Mouse (Mus musculus): ENCODE results near the gene Nfatc3. TPM values are rescaled to one million over a fixed set of nuclear protein-coding genes. Genes with fewer than 3 reads are reported as not detected.

Nfatc3 gene
- total and polyA plus RNA-seq, 3 experiments = 15.0 to 189 (median 31.0) TPM

- Histone ChIP-seq H3K4me3 (ENCODE audit: low read depth, low read length) (no peak overlapping the region), H3K4me1 (ENCODE audit: insufficient read depth, low read depth, low read length) (peaks cover 43% of the 10 kb centered on the region), H3K36me3 (replicated peaks) (peaks cover 68% of the 10 kb centered on the region), H3K9me3 (replicated peaks) (no peaks in the 10 kb centered on the region), H3K27me3 (ENCODE audit: insufficient read depth, low read length) (no peaks in the 10 kb centered on the region)
- TF ChIP-seq TAL1 (conservative IDR thresholded peaks at IDR 0.05; ENCODE audit: low read depth, low read length) = no peak
- no peak for TF ChIP-seq GATA2 (IDR thresholded peaks at IDR 0.05; ENCODE audit: borderline replicate concordance, low read depth, low read length)
- no peak for TF ChIP-seq CTCF (IDR thresholded peaks at IDR 0.05; ENCODE audit: low read depth, low read length)
- TF ChIP-seq POLR2AphosphoS5 (IDR thresholded peaks at IDR 0.05; ENCODE audit: insufficient replicate concordance, low read depth, low read length) = no peak
- TF ChIP-seq GATA1 (IDR thresholded peaks at IDR 0.05; ENCODE audit: borderline replicate concordance, low read length) = no peak
- DNase-seq (ENCODE audit: low spot score) = no peak
- ATAC-seq (ENCODE audit: extremely low read depth, insufficient number of reproducible peaks, low FRiP score, poor library complexity, severe bottlenecking) = no peak
Observed at GRCm38 (mm10) chr8:106055038-106055437, 3.6 kb upstream of the Nfatc3 start.

- TF ChIP-seq TAL1 (conservative IDR thresholded peaks at IDR 0.05; ENCODE audit: low read depth, low read length) (no peak), POLR2AphosphoS5 (IDR thresholded peaks at IDR 0.05; ENCODE audit: insufficient replicate concordance, low read depth, low read length) (no peak), GATA1 (IDR thresholded peaks at IDR 0.05; ENCODE audit: borderline replicate concordance, low read length) (no peak), CTCF (IDR thresholded peaks at IDR 0.05; ENCODE audit: low read depth, low read length) (no peak), GATA2 (IDR thresholded peaks at IDR 0.05; ENCODE audit: borderline replicate concordance, low read depth, low read length) (no peak)
- no peak for ATAC-seq (ENCODE audit: extremely low read depth, insufficient number of reproducible peaks, low FRiP score, poor library complexity, severe bottlenecking)
- Histone ChIP-seq H3K36me3 (replicated peaks) (peaks cover 53% of the 10 kb centered on the region), H3K4me3 (ENCODE audit: low read depth, low read length) (no peak overlapping the region), H3K9me3 (replicated peaks) (no peaks in the 10 kb centered on the region), H3K4me1 (ENCODE audit: insufficient read depth, low read depth, low read length) (peaks cover 43% of the 10 kb centered on the region), H3K27me3 (ENCODE audit: insufficient read depth, low read length) (no peaks in the 10 kb centered on the region)
- DNase-seq (ENCODE audit: low spot score) = no peak
Observed at GRCm38 (mm10) chr8:106056455-106056982, 2.1 kb upstream of the Nfatc3 start.

GRCm38 (mm10) chr8:106059613-106060371 lies 1.2 kb downstream of the Nfatc3 start:
- DNase-seq (ENCODE audit: low spot score) (peak; percentile 59), ATAC-seq (ENCODE audit: extremely low read depth, insufficient number of reproducible peaks, low FRiP score, poor library complexity, severe bottlenecking) (no peak)
- Histone ChIP-seq H3K27me3 (ENCODE audit: insufficient read depth, low read length) (no peaks in the 10 kb centered on the region), H3K36me3 (replicated peaks) (peaks cover 25% of the 10 kb centered on the region), H3K4me3 (ENCODE audit: low read depth, low read length) (peak overlapping the region; percentile 95), H3K9me3 (replicated peaks) (no peaks in the 10 kb centered on the region), H3K4me1 (ENCODE audit: insufficient read depth, low read depth, low read length) (peaks cover 42% of the 10 kb centered on the region)
- no peak for TF ChIP-seq GATA1 (IDR thresholded peaks at IDR 0.05; ENCODE audit: borderline replicate concordance, low read length)
- no peak for TF ChIP-seq TAL1 (conservative IDR thresholded peaks at IDR 0.05; ENCODE audit: low read depth, low read length)
- TF ChIP-seq CTCF (IDR thresholded peaks at IDR 0.05; ENCODE audit: low read depth, low read length) = no peak
- TF ChIP-seq GATA2 (IDR thresholded peaks at IDR 0.05; ENCODE audit: borderline replicate concordance, low read depth, low read length) = no peak
- TF ChIP-seq POLR2AphosphoS5 (IDR thresholded peaks at IDR 0.05; ENCODE audit: insufficient replicate concordance, low read depth, low read length) = no peak

- H3K36me3 ChIP-seq (replicated peaks) = peaks cover 18% of the 10 kb centered on the region
- H3K27me3 ChIP-seq (ENCODE audit: insufficient read depth, low read length) = no peaks in the 10 kb centered on the region
- ATAC-seq (ENCODE audit: extremely low read depth, insufficient number of reproducible peaks, low FRiP score, poor library complexity, severe bottlenecking) (no peak), DNase-seq (ENCODE audit: low spot score) (no peak)
- H3K9me3 ChIP-seq (replicated peaks) = no peaks in the 10 kb centered on the region
- no peak for TF ChIP-seq CTCF (IDR thresholded peaks at IDR 0.05; ENCODE audit: low read depth, low read length)
- no peak for TF ChIP-seq GATA2 (IDR thresholded peaks at IDR 0.05; ENCODE audit: borderline replicate concordance, low read depth, low read length)
- H3K4me1 ChIP-seq (ENCODE audit: insufficient read depth, low read depth, low read length) = peaks cover 45% of the 10 kb centered on the region
- H3K4me3 ChIP-seq (ENCODE audit: low read depth, low read length) = peak overlapping the region; percentile 95
Observed at GRCm38 (mm10) chr8:106060521-106060920, 1.9 kb downstream of the Nfatc3 start.

GRCm38 (mm10) chr8:106061686-106062085 lies 3.0 kb downstream of the Nfatc3 start:
- peaks cover 10% of the 10 kb centered on the region for H3K36me3 ChIP-seq (replicated peaks)
- TF ChIP-seq GATA2 (IDR thresholded peaks at IDR 0.05; ENCODE audit: borderline replicate concordance, low read depth, low read length) (no peak), GATA1 (IDR thresholded peaks at IDR 0.05; ENCODE audit: borderline replicate concordance, low read length) (no peak), CTCF (IDR thresholded peaks at IDR 0.05; ENCODE audit: low read depth, low read length) (no peak), TAL1 (conservative IDR thresholded peaks at IDR 0.05; ENCODE audit: low read depth, low read length) (no peak), POLR2AphosphoS5 (IDR thresholded peaks at IDR 0.05; ENCODE audit: insufficient replicate concordance, low read depth, low read length) (no peak)
- no peaks in the 10 kb centered on the region for H3K9me3 ChIP-seq (replicated peaks)
- DNase-seq (ENCODE audit: low spot score) (no peak), ATAC-seq (ENCODE audit: extremely low read depth, insufficient number of reproducible peaks, low FRiP score, poor library complexity, severe bottlenecking) (no peak)
- peaks cover 44% of the 10 kb centered on the region for H3K4me1 ChIP-seq (ENCODE audit: insufficient read depth, low read depth, low read length)
- no peaks in the 10 kb centered on the region for H3K27me3 ChIP-seq (ENCODE audit: insufficient read depth, low read length)
- no peak overlapping the region; the same call in 1 of the 2 replicates for H3K4me3 ChIP-seq (ENCODE audit: low read depth, low read length)

GRCm38 (mm10) chr8:106063046-106063445 lies 4.4 kb downstream of the Nfatc3 start:
- DNase-seq (ENCODE audit: low spot score) = peak; percentile 28
- H3K4me3 ChIP-seq (ENCODE audit: low read depth, low read length) = no peak overlapping the region; the same call in 1 of the 2 replicates
- H3K36me3 ChIP-seq (replicated peaks) = peaks cover 8% of the 10 kb centered on the region
- H3K4me1 ChIP-seq (ENCODE audit: insufficient read depth, low read depth, low read length) = peaks cover 38% of the 10 kb centered on the region
- peak; percentile 17; the same call in 1 of the 2 replicates for ATAC-seq (ENCODE audit: extremely low read depth, insufficient number of reproducible peaks, low FRiP score, poor library complexity, severe bottlenecking)
- H3K9me3 ChIP-seq (replicated peaks) = no peaks in the 10 kb centered on the region
- no peaks in the 10 kb centered on the region for H3K27me3 ChIP-seq (ENCODE audit: insufficient read depth, low read length)
- TF ChIP-seq POLR2AphosphoS5 (IDR thresholded peaks at IDR 0.05; ENCODE audit: insufficient replicate concordance, low read depth, low read length) = no peak
- no peak for TF ChIP-seq TAL1 (conservative IDR thresholded peaks at IDR 0.05; ENCODE audit: low read depth, low read length)
- no peak for TF ChIP-seq CTCF (IDR thresholded peaks at IDR 0.05; ENCODE audit: low read depth, low read length)
- no peak for TF ChIP-seq GATA2 (IDR thresholded peaks at IDR 0.05; ENCODE audit: borderline replicate concordance, low read depth, low read length)
- no peak for TF ChIP-seq GATA1 (IDR thresholded peaks at IDR 0.05; ENCODE audit: borderline replicate concordance, low read length)

Measured in G1E (cell line).